7 mouse cellular contexts compared by ENCODE assay signal in the genomic region with DNA sequence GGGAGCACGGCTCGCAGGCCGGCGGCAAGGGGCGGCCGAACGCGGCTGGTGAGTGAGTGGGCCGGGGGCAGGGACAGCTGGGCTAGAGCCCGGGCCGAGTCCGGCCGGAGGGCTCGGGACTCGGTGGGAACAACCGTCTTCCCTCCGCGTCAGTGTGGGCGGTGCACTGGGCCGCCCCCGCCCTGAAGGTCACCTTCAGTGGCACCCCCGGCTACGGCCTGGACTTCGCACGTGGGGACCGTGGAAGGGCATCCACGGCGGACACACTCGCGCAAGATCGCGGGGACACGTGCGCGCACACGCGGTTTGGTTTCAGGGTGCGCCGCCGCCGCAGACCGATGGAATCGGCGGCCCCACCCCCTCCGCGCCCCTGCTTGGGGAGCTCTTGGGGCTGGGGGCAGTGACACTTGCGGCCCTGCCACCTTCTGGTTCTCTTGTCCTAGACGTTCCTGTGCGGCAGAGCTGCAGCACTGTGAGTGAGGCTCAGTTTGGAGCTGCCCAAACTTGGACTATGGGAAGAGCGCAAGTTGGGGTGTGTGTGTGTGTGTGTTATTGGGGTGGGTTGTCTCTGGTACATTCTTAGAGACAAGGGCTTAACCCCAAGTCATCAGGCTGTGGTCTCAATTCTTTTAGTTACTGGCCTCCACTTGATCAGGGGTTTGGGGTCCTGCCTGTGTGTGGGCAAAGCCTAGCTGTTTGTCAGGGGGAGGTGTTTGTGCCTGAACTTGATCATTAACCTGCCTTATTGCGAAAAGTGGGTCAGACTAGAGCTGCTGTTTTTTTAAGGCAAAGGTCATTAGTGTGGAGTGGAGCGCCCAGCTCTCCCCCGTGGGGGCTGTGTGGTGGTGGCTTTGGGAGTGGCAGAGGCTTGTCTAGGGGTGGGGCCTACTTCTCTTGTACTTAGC. TPM values are rescaled to one million over a fixed set of nuclear protein-coding genes. Genes with fewer than 3 reads are reported as not detected.
DNase-seq lines count a peak whose midpoint lies in the region; ATAC-seq and TF ChIP-seq lines count a peak whose summit lies in the region.

No protein-coding gene starts in this region.

- H3K9me3 ChIP-seq in forebrain, embryonic 12.5 days, result no peaks in the 10 kb centered on the region
- H3K9me3 ChIP-seq in intestine, postnatal 0 days (ENCODE audit: control insufficient read depth), result no peaks in the 10 kb centered on the region
- H3K9me3 ChIP-seq in liver, embryonic 16.5 days (replicated peaks; ENCODE audit: control insufficient read depth, low read length), result no peaks in the 10 kb centered on the region
- H3K9me3 ChIP-seq in neural tube, embryonic 13.5 days, result no peaks in the 10 kb centered on the region

- DNase-seq in urinary bladder, postnatal 14 days (ENCODE audit: low spot score), result peak; percentile 58
- no peak for DNase-seq in urinary bladder, adult 2 months (ENCODE audit: low spot score)
- peak; percentile 80 for DNase-seq in adrenal gland, postnatal 14 days

- H3K27ac ChIP-seq in forebrain, embryonic 12.5 days, result peak overlapping the region; percentile 67; the same call in 1 of the 2 replicates
- H3K27ac ChIP-seq in intestine, postnatal 0 days (ENCODE audit: low read depth, low read length), result peak overlapping the region; percentile 96
- H3K27ac ChIP-seq in liver, embryonic 16.5 days (ENCODE audit: low read length), result peak overlapping the region; percentile 84
- peak overlapping the region; percentile 77 for H3K27ac ChIP-seq in neural tube, embryonic 13.5 days (replicated peaks)

- WGBS in forebrain, embryonic 12.5 days, result 3% methylated on average over 47 of the region's 53 CpGs
- under 1% methylated on average over 52 of the region's 53 CpGs for WGBS in intestine, postnatal 0 days
- under 1% methylated on average over 53 of the region's 53 CpGs for WGBS in liver, embryonic 16.5 days (ENCODE audit: insufficient replicate concordance)
- 2% methylated on average over 53 of the region's 53 CpGs for WGBS in neural tube, embryonic 13.5 days

- peaks cover 34% of the 10 kb centered on the region for H3K4me1 ChIP-seq in forebrain, embryonic 12.5 days
- 0 out of 2 replicates have a peak, but pooled peaks cover 11% of the 10 kb centered on the region for H3K4me1 ChIP-seq in intestine, postnatal 0 days (replicated peaks; ENCODE audit: control insufficient read depth, insufficient read depth, low read length)
- H3K4me1 ChIP-seq in liver, embryonic 16.5 days (ENCODE audit: control insufficient read depth, low read depth, low read length), result peaks cover 41% of the 10 kb centered on the region
- H3K4me1 ChIP-seq in neural tube, embryonic 13.5 days (replicated peaks), result peaks cover 55% of the 10 kb centered on the region

- peak; percentile 75 for ATAC-seq in forebrain, embryonic 12.5 days (ENCODE audit: low FRiP score)
- peak; percentile 72 for ATAC-seq in intestine, postnatal 0 days
- ATAC-seq in liver, embryonic 16.5 days (ENCODE audit: low read depth), result peak; percentile 63
- peak; percentile 64 for ATAC-seq in neural tube, embryonic 13.5 days (ENCODE audit: low read depth)

- no peaks in the 10 kb centered on the region for H3K27me3 ChIP-seq in forebrain, embryonic 12.5 days
- no peaks in the 10 kb centered on the region for H3K27me3 ChIP-seq in intestine, postnatal 0 days (replicated peaks; ENCODE audit: control insufficient read depth, insufficient read depth, low read length)
- H3K27me3 ChIP-seq in liver, embryonic 16.5 days (ENCODE audit: control insufficient read depth, insufficient read depth, low read depth, low read length), result no peaks in the 10 kb centered on the region
- H3K27me3 ChIP-seq in neural tube, embryonic 13.5 days, result no peaks in the 10 kb centered on the region

- H3K4me2 ChIP-seq in forebrain, embryonic 12.5 days, result peak overlapping the region; percentile 95
- peak overlapping the region; percentile 82 for H3K4me2 ChIP-seq in intestine, postnatal 0 days (replicated peaks; ENCODE audit: low read depth)
- H3K4me2 ChIP-seq in liver, embryonic 16.5 days (ENCODE audit: low read depth, low read length), result peak overlapping the region; percentile 96
- H3K4me2 ChIP-seq in neural tube, embryonic 13.5 days, result peak overlapping the region; percentile 96

- H3K9ac ChIP-seq in forebrain, embryonic 12.5 days, result peak overlapping the region; percentile 80
- peak overlapping the region; percentile 95 for H3K9ac ChIP-seq in intestine, postnatal 0 days (ENCODE audit: low read depth, low read length)
- peak overlapping the region; percentile 81 for H3K9ac ChIP-seq in liver, embryonic 16.5 days (ENCODE audit: low read depth, low read length)
- H3K9ac ChIP-seq in neural tube, embryonic 13.5 days, result peak overlapping the region; percentile 89

- no peak for TF ChIP-seq CTCF in intestine, postnatal 0 days (IDR thresholded peaks at IDR 0.05; ENCODE audit: low read depth)

- peak overlapping the region; percentile 95 for H3K4me3 ChIP-seq in forebrain, embryonic 12.5 days (replicated peaks)
- peak overlapping the region; percentile 99 for H3K4me3 ChIP-seq in intestine, postnatal 0 days (ENCODE audit: low read depth, low read length)
- peak overlapping the region; percentile 88 for H3K4me3 ChIP-seq in liver, embryonic 16.5 days (ENCODE audit: low read depth, low read length)
- H3K4me3 ChIP-seq in neural tube, embryonic 13.5 days, result peak overlapping the region; percentile 92

- H3K36me3 ChIP-seq in forebrain, embryonic 12.5 days (replicated peaks), result 0 out of 2 replicates have a peak, but pooled peaks cover 4% of the 10 kb centered on the region
- H3K36me3 ChIP-seq in intestine, postnatal 0 days (ENCODE audit: control insufficient read depth, insufficient read depth), result peaks cover 10% of the 10 kb centered on the region; the same call in 1 of the 2 replicates
- no peaks in the 10 kb centered on the region for H3K36me3 ChIP-seq in liver, embryonic 16.5 days (ENCODE audit: control insufficient read depth, insufficient read depth)
- H3K36me3 ChIP-seq in neural tube, embryonic 13.5 days, result no peaks in the 10 kb centered on the region

RNA-seq across cellular contexts. Expression of a gene that starts 0.6 kb away (rescaled TPM):
- 50.0 and 61.8 TPM in 2 replicates for polyA plus RNA-seq in urinary bladder, adult 2 months (2012; rRNA removed)
- total RNA-seq in adrenal gland, postnatal 14 days (2021), result 245 and 246 TPM in 2 replicates
- 18.0 and 18.5 TPM in 2 replicates for polyA plus RNA-seq in forebrain, embryonic 12.5 days (2016; fragmentation: Nextera tagmentation; extraction: Ambion mirVana)
- 21.4 and 23.1 TPM in 2 replicates for polyA plus RNA-seq in intestine, postnatal 0 days (2015; fragmentation: Nextera tagmentation; extraction: Ambion mirVana)
- polyA plus RNA-seq in liver, embryonic 16.5 days (2015; fragmentation: Nextera tagmentation; extraction: Ambion mirVana), result 30.6 and 35.3 TPM in 2 replicates
- 16.3 and 16.9 TPM in 2 replicates for polyA plus RNA-seq in neural tube, embryonic 13.5 days (2015; fragmentation: Nextera tagmentation; extraction: Ambion mirVana)

RNA-seq across cellular contexts. Expression of a gene that starts 30.5 kb away (rescaled TPM):
- 0.55 and 0.59 TPM in 2 replicates for polyA plus RNA-seq in urinary bladder, adult 2 months (2012; rRNA removed)
- total RNA-seq in adrenal gland, postnatal 14 days (2021), result 2.9 and 3.1 TPM in 2 replicates
- 1.6 and 1.9 TPM in 2 replicates for polyA plus RNA-seq in forebrain, embryonic 12.5 days (2016; fragmentation: Nextera tagmentation; extraction: Ambion mirVana)
- polyA plus RNA-seq in intestine, postnatal 0 days (2015; fragmentation: Nextera tagmentation; extraction: Ambion mirVana), result 0.25 and 0.35 TPM in 2 replicates
- 8.3 and 10.4 TPM in 2 replicates for polyA plus RNA-seq in liver, embryonic 16.5 days (2015; fragmentation: Nextera tagmentation; extraction: Ambion mirVana)
- 1.9 and 2.1 TPM in 2 replicates for polyA plus RNA-seq in neural tube, embryonic 13.5 days (2015; fragmentation: Nextera tagmentation; extraction: Ambion mirVana)

RNA-seq across cellular contexts. Expression of a gene that starts 39.2 kb away (rescaled TPM):
- 32.4 and 32.5 TPM in 2 replicates for polyA plus RNA-seq in urinary bladder, adult 2 months (2012; rRNA removed)
- 12.6 and 12.8 TPM in 2 replicates for total RNA-seq in adrenal gland, postnatal 14 days (2021)
- polyA plus RNA-seq in forebrain, embryonic 12.5 days (2016; fragmentation: Nextera tagmentation; extraction: Ambion mirVana), result 4.1 and 4.4 TPM in 2 replicates
- 7.9 and 9.2 TPM in 2 replicates for polyA plus RNA-seq in intestine, postnatal 0 days (2015; fragmentation: Nextera tagmentation; extraction: Ambion mirVana)
- 0.63 and 1.2 TPM in 2 replicates for polyA plus RNA-seq in liver, embryonic 16.5 days (2015; fragmentation: Nextera tagmentation; extraction: Ambion mirVana)
- polyA plus RNA-seq in neural tube, embryonic 13.5 days (2015; fragmentation: Nextera tagmentation; extraction: Ambion mirVana), result 10.9 and 11.5 TPM in 2 replicates
